19 mouse cellular contexts compared by ENCODE assay signal in the genomic region with DNA sequence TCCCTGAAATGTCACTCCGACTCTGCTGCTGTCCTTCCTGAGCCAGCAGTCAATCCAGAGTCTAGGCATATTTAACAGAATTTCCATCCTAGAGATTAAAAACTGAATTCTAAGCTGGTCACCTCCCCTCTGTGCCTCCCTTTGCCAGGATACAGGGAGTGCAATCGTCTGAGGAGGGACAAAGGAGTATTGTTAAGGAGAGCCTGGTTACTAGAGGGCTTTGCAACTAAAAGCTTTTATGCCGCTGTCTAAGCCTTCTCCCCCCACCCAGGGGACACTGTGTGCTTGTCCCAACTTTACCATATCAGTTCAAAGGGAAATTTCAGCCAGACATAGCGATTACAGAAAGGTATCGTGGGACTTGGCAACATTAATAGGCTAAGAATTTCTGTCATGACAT. TPM values are rescaled to one million over a fixed set of nuclear protein-coding genes. Genes with fewer than 3 reads are reported as not detected.
DNase-seq lines count a peak whose midpoint lies in the region; ATAC-seq lines count a peak whose summit lies in the region.
"Had no signal": no experiment of that assay in that cellular context is flagged by ENCODE, and none has a peak within 500 bp of the region (broad histone marks: within the 10 kb centered on the region; RNA-seq: fewer than 3 reads in every experiment).

No protein-coding gene starts in this region.

- no peak; the same call in 1 of the 2 replicates for ATAC-seq in hindbrain, embryonic 11.5 days (ENCODE audit: low FRiP score)
- ATAC-seq in hindbrain, embryonic 16.5 days: no peak
- 0 out of 2 replicates have a peak, but pooled peaks have one; percentile 43 for ATAC-seq in forebrain, embryonic 15.5 days (replicated peaks)
- ATAC-seq in midbrain, embryonic 14.5 days (ENCODE audit: low FRiP score, low TSS enrichment): peak; percentile 68; the same call in 1 of the 2 replicates
- no peak for ATAC-seq in liver, embryonic 12.5 days
- ATAC-seq: intestine, postnatal 0 days; lung, postnatal 0 days had no signal

- no peaks in the 10 kb centered on the region for H3K36me3 ChIP-seq in hindbrain, embryonic 11.5 days (ENCODE audit: control insufficient read depth, insufficient read depth, low read length)
- H3K36me3 ChIP-seq in hindbrain, embryonic 16.5 days (ENCODE audit: control insufficient read depth, insufficient read depth, low read length): no peaks in the 10 kb centered on the region
- no peaks in the 10 kb centered on the region for H3K36me3 ChIP-seq in forebrain, embryonic 15.5 days
- no peaks in the 10 kb centered on the region for H3K36me3 ChIP-seq in midbrain, embryonic 14.5 days (ENCODE audit: control insufficient read depth, insufficient read depth, low read length)
- no peaks in the 10 kb centered on the region for H3K36me3 ChIP-seq in liver, embryonic 12.5 days
- H3K36me3 ChIP-seq: heart, embryonic 12.5 days had no signal

- H3K4me3 ChIP-seq in hindbrain, embryonic 11.5 days (ENCODE audit: low read depth, low read length): no peak overlapping the region
- H3K4me3 ChIP-seq in hindbrain, embryonic 16.5 days (ENCODE audit: low read length): no peak overlapping the region
- H3K4me3 ChIP-seq in forebrain, embryonic 15.5 days: no peak overlapping the region
- H3K4me3 ChIP-seq in midbrain, embryonic 14.5 days (replicated peaks; ENCODE audit: low read depth, low read length): no peak overlapping the region
- no peak overlapping the region for H3K4me3 ChIP-seq in liver, embryonic 12.5 days
- H3K4me3 ChIP-seq: heart, embryonic 12.5 days; megakaryocyte, embryonic 14.5 days had no signal

- 30% methylated on average over 5 of the region's 5 CpGs for WGBS in hindbrain, embryonic 11.5 days
- 14% methylated on average over 5 of the region's 5 CpGs for WGBS in hindbrain, embryonic 16.5 days
- 7% methylated on average over 5 of the region's 5 CpGs for WGBS in forebrain, embryonic 15.5 days
- 4% methylated on average over 5 of the region's 5 CpGs for WGBS in midbrain, embryonic 14.5 days
- WGBS in liver, embryonic 12.5 days (ENCODE audit: insufficient replicate concordance): 68% methylated on average over 5 of the region's 5 CpGs

- no peak overlapping the region for H3K27ac ChIP-seq in hindbrain, embryonic 11.5 days (ENCODE audit: low read depth, low read length)
- no peak overlapping the region for H3K27ac ChIP-seq in hindbrain, embryonic 16.5 days (ENCODE audit: low read depth, low read length)
- H3K27ac ChIP-seq in forebrain, embryonic 15.5 days (replicated peaks): no peak overlapping the region
- 0 out of 2 replicates have a peak overlapping the region, but pooled peaks have one; percentile 16 for H3K27ac ChIP-seq in midbrain, embryonic 14.5 days (replicated peaks; ENCODE audit: low read depth, low read length)
- H3K27ac ChIP-seq in liver, embryonic 12.5 days: no peak overlapping the region
- H3K27ac ChIP-seq: stomach, postnatal 0 days had no signal

- no peak overlapping the region for H3K4me2 ChIP-seq in hindbrain, embryonic 11.5 days (replicated peaks; ENCODE audit: low read depth, low read length)
- H3K4me2 ChIP-seq in hindbrain, embryonic 16.5 days (ENCODE audit: low read length): no peak overlapping the region
- H3K4me2 ChIP-seq in forebrain, embryonic 15.5 days (replicated peaks): no peak overlapping the region; the same call in 1 of the 2 replicates
- H3K4me2 ChIP-seq in midbrain, embryonic 14.5 days (ENCODE audit: low read length): no peak overlapping the region
- no peak overlapping the region for H3K4me2 ChIP-seq in liver, embryonic 12.5 days
- H3K4me2 ChIP-seq: heart, embryonic 12.5 days; liver, embryonic 11.5 days had no signal

- no peaks in the 10 kb centered on the region for H3K27me3 ChIP-seq in hindbrain, embryonic 11.5 days (ENCODE audit: control insufficient read depth, insufficient read depth, low read length)
- no peaks in the 10 kb centered on the region for H3K27me3 ChIP-seq in hindbrain, embryonic 16.5 days (replicated peaks; ENCODE audit: control insufficient read depth, insufficient read depth, low read length)
- H3K27me3 ChIP-seq in forebrain, embryonic 15.5 days: no peaks in the 10 kb centered on the region
- H3K27me3 ChIP-seq in midbrain, embryonic 14.5 days (ENCODE audit: control insufficient read depth, insufficient read depth, low read length): no peaks in the 10 kb centered on the region
- no peaks in the 10 kb centered on the region for H3K27me3 ChIP-seq in liver, embryonic 12.5 days (replicated peaks)
- H3K27me3 ChIP-seq: heart, embryonic 12.5 days; megakaryocyte, embryonic 14.5 days had no signal

- peak; percentile 24 for DNase-seq in hindbrain, embryonic 11.5 days (ENCODE audit: low spot score)
- peak; percentile 34 for DNase-seq in embryo, embryonic 11 days
- peak; percentile 68 for DNase-seq in midbrain, embryonic 14.5 days
- DNase-seq in cerebellum, postnatal 14 days: no peak
- DNase-seq in right cerebral cortex, postnatal 36 days (ENCODE audit: low spot score in 2 of 2): no peak
- DNase-seq: cerebellum, adult 11 months; cerebellum, postnatal 36 days; heart, postnatal 36 days; kidney, postnatal 14 days; layer of hippocampus, adult 9-11 months had no signal

- H3K9me3 ChIP-seq in hindbrain, embryonic 11.5 days (ENCODE audit: control insufficient read depth, low read length): no peaks in the 10 kb centered on the region
- no peaks in the 10 kb centered on the region for H3K9me3 ChIP-seq in hindbrain, embryonic 16.5 days (ENCODE audit: control insufficient read depth, low read length)
- H3K9me3 ChIP-seq in forebrain, embryonic 15.5 days: no peaks in the 10 kb centered on the region
- no peaks in the 10 kb centered on the region for H3K9me3 ChIP-seq in midbrain, embryonic 14.5 days (ENCODE audit: control insufficient read depth, low read length)
- H3K9me3 ChIP-seq in liver, embryonic 12.5 days (replicated peaks): no peaks in the 10 kb centered on the region
- H3K9me3 ChIP-seq: heart, embryonic 12.5 days; megakaryocyte, embryonic 14.5 days had no signal

- no peaks in the 10 kb centered on the region for H3K4me1 ChIP-seq in hindbrain, embryonic 11.5 days (replicated peaks; ENCODE audit: control insufficient read depth, insufficient read depth, low read length)
- H3K4me1 ChIP-seq in hindbrain, embryonic 16.5 days (ENCODE audit: control insufficient read depth, insufficient read depth, low read depth, low read length): no peaks in the 10 kb centered on the region
- H3K4me1 ChIP-seq in forebrain, embryonic 15.5 days: peaks cover 6% of the 10 kb centered on the region; the same call in 1 of the 2 replicates
- no peaks in the 10 kb centered on the region for H3K4me1 ChIP-seq in midbrain, embryonic 14.5 days (ENCODE audit: control insufficient read depth, insufficient read depth, low read length)
- peaks cover 13% of the 10 kb centered on the region; the same call in 1 of the 2 replicates for H3K4me1 ChIP-seq in liver, embryonic 12.5 days

- no peak overlapping the region for H3K9ac ChIP-seq in hindbrain, embryonic 11.5 days (ENCODE audit: low read depth, low read length)
- H3K9ac ChIP-seq in hindbrain, embryonic 16.5 days (ENCODE audit: low read depth, low read length): no peak overlapping the region
- no peak overlapping the region for H3K9ac ChIP-seq in forebrain, embryonic 15.5 days (replicated peaks)
- no peak overlapping the region; the same call in 1 of the 2 replicates for H3K9ac ChIP-seq in midbrain, embryonic 14.5 days (replicated peaks; ENCODE audit: low read length)
- no peak overlapping the region for H3K9ac ChIP-seq in liver, embryonic 12.5 days
- H3K9ac ChIP-seq: heart, embryonic 12.5 days had no signal

RNA-seq across cellular contexts. Expression of a gene that starts 8.7 kb away (rescaled TPM):
- polyA plus RNA-seq in hindbrain, embryonic 11.5 days (2014; fragmentation: Nextera tagmentation; extraction: Ambion mirVana): 7.5 and 8.8 TPM in 2 replicates
- polyA plus RNA-seq in hindbrain, embryonic 16.5 days (2015; fragmentation: Nextera tagmentation; extraction: Ambion mirVana): 71.2 and 73.3 TPM in 2 replicates
- polyA plus RNA-seq in forebrain, embryonic 15.5 days (2015; fragmentation: Nextera tagmentation; extraction: Ambion mirVana): 55.1 and 58.6 TPM in 2 replicates
- polyA plus RNA-seq in midbrain, embryonic 14.5 days (2014; fragmentation: Nextera tagmentation; extraction: Ambion mirVana): 54.4 and 62.1 TPM in 2 replicates
- polyA plus RNA-seq in liver, embryonic 12.5 days (2016; fragmentation: Nextera tagmentation; extraction: Ambion mirVana): 3.7 and 3.8 TPM in 2 replicates

RNA-seq across cellular contexts. Expression of a gene that starts 12.9 kb away (rescaled TPM):
- 4.3 and 4.7 TPM in 2 replicates for polyA plus RNA-seq in hindbrain, embryonic 11.5 days (2014; fragmentation: Nextera tagmentation; extraction: Ambion mirVana)
- 1.5 and 2.3 TPM in 2 replicates for polyA plus RNA-seq in hindbrain, embryonic 16.5 days (2015; fragmentation: Nextera tagmentation; extraction: Ambion mirVana)
- polyA plus RNA-seq in forebrain, embryonic 15.5 days (2015; fragmentation: Nextera tagmentation; extraction: Ambion mirVana): 1.6 and 1.7 TPM in 2 replicates
- polyA plus RNA-seq in midbrain, embryonic 14.5 days (2014; fragmentation: Nextera tagmentation; extraction: Ambion mirVana): 1.9 and 3.1 TPM in 2 replicates
- 0.42 and 0.48 TPM in 2 replicates for polyA plus RNA-seq in liver, embryonic 12.5 days (2016; fragmentation: Nextera tagmentation; extraction: Ambion mirVana)

Comparison
In these comparisons a context has a peak if more than half of its experiments do, and no peak if none do; other contexts are left out.
1. ATAC-seq: peak in forebrain, embryonic 15.5 days (single experiment) and midbrain, embryonic 14.5 days (single experiment); none in hindbrain, embryonic 11.5 days (single experiment), hindbrain, embryonic 16.5 days (single experiment) and liver, embryonic 12.5 days (single experiment).
2. DNase-seq: peak in hindbrain, embryonic 11.5 days (single experiment), embryo, embryonic 11 days (single experiment) and midbrain, embryonic 14.5 days (single experiment); none in cerebellum, postnatal 14 days (0 of 2) and right cerebral cortex, postnatal 36 days (0 of 2).